Mouse (Mus musculus): ENCODE results near the gene Nova1. TPM values are rescaled to one million over a fixed set of nuclear protein-coding genes. Genes with fewer than 3 reads are reported as not detected.

Gene Nova1
- total and polyA plus RNA-seq, 3 experiments, result 0.88 to 2.9 (median 1.8) TPM

GRCm38 (mm10) chr12:46646139-46646611, 172.6 kb downstream of the Nova1 start:
- no peak for DNase-seq
- 66% methylated on average over 5 of the region's 5 CpGs for WGBS
- no peaks in the 10 kb centered on the region for H3K36me3 ChIP-seq (ENCODE audit: control insufficient read depth, insufficient read depth, low read length)
- no peaks in the 10 kb centered on the region for H3K27me3 ChIP-seq (ENCODE audit: control insufficient read depth, insufficient read depth, low read length)
- intact Hi-C loops (cut with DNase I), result no loop called here
- no peak for TF ChIP-seq EP300 (IDR thresholded peaks at IDR 0.05; ENCODE audit: insufficient read depth, low read depth, low read length)
- no peak for TF ChIP-seq POLR2A (IDR thresholded peaks at IDR 0.05; ENCODE audit: insufficient read depth, low read depth, low read length)
- TF ChIP-seq CTCF (IDR thresholded peaks at IDR 0.05), result no peak
- H3K79me2 ChIP-seq (replicated peaks; ENCODE audit: control insufficient read depth, insufficient read depth, low read length), result no peaks in the 10 kb centered on the region
- no peak overlapping the region for H3K27ac ChIP-seq
- H3K4me3 ChIP-seq, result no peak overlapping the region
- H3K4me1 ChIP-seq (ENCODE audit: control insufficient read depth, insufficient read depth, low read length), result no peaks in the 10 kb centered on the region
- H3K9ac ChIP-seq (ENCODE audit: low read depth, low read length), result no peak overlapping the region

- intact Hi-C loops (cut with DNase I), result no loop called here
- no peaks in the 10 kb centered on the region for H3K36me3 ChIP-seq (ENCODE audit: control insufficient read depth, insufficient read depth, low read length)
Observed at GRCm38 (mm10) chr12:46645365-46645962, 173.3 kb downstream of the Nova1 start.

More at GRCm38 (mm10) chr12:46645365-46645962, 173.3 kb downstream of the Nova1 start:
- DNase-seq, result no peak
- Histone ChIP-seq H3K9ac (ENCODE audit: low read depth, low read length) (no peak overlapping the region), H3K27ac (no peak overlapping the region), H3K4me3 (no peak overlapping the region), H3K4me1 (ENCODE audit: control insufficient read depth, insufficient read depth, low read length) (no peaks in the 10 kb centered on the region), H3K27me3 (ENCODE audit: control insufficient read depth, insufficient read depth, low read length) (no peaks in the 10 kb centered on the region), H3K79me2 (replicated peaks; ENCODE audit: control insufficient read depth, insufficient read depth, low read length) (no peaks in the 10 kb centered on the region)
- TF ChIP-seq EP300 (IDR thresholded peaks at IDR 0.05; ENCODE audit: insufficient read depth, low read depth, low read length), result no peak
- TF ChIP-seq POLR2A (IDR thresholded peaks at IDR 0.05; ENCODE audit: insufficient read depth, low read depth, low read length), result no peak
- TF ChIP-seq CTCF (IDR thresholded peaks at IDR 0.05), result no peak
- 77% methylated on average over 6 of the region's 6 CpGs for WGBS

Measured in heart, adult 2 months (tissue).